Mouse (Mus musculus): ENCODE measurements at regions not wholly inside any gene's neighbourhood (a gene's known extent, or its start where the extent isn't known, plus 50 kb on each side); places are given as distances from the start of the nearest gene placed in this dataset.
A peak's percentile ranks its signal among the peaks of the same experiment; 100 is the strongest.

DNA sequence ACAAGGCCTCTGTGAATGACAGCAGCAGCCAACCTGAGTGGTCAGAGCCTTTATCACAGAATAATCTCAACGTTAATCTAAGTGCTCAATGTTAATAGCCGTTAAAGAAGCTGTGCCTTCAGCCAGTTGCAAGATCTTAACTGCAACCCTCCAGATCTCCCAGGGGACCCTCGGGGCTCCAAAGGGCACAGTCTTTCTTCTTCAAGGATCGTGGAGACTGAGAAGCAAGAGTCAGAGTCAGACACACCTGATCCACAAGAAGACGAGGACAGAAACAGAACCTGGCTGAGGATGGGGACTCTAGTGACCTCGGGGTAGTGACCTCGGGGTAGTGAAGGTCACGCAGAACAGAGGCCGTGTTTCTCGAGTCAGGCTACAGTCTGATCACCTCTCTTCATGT, 206.0 kb downstream of the Sptssa start:
- no peak for DNase-seq (ENCODE audit: low spot score)

DNA sequence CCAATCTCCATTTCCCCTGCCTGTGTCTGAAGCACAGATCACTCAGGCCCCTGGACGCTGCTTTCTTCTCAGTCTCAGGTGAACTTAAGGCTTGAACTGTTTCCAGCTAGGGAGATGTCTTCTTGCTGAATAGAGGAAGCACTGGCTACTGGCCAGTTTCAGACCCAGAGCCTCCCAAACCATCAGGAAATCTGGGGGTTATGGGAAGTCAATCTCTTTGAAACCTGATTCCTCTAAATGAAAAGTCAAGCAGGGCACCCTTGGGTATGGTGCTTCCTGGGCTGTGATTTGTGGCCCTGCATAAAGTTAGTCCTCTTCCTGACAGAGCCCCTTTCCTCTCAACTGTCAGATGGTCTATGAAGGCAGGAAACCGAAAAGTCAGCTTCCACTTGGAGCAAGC, 208.2 kb downstream of the Sptssa start:
- DNase-seq (ENCODE audit: low spot score): no peak

DNA sequence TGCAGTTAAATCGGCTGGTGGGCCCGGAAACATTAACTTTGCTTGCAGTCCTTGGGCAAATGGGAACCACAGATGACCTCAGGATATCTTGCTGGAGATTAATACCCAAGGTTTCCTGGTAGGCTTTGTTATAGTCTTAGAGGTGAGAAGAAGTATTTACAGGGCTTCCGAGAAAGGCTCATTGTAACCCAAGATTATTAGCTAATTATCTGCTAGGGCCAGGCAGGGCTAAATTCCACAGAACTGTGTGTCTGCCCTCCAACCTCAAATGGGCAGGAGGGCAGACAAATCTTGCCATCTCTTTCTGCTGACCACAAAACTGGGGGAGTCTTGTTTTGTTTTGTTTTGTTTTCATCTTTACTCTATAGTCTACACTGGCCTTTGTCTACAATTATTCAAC, 209.0 kb downstream of the Sptssa start:
- DNase-seq (ENCODE audit: low spot score): no peak

DNA sequence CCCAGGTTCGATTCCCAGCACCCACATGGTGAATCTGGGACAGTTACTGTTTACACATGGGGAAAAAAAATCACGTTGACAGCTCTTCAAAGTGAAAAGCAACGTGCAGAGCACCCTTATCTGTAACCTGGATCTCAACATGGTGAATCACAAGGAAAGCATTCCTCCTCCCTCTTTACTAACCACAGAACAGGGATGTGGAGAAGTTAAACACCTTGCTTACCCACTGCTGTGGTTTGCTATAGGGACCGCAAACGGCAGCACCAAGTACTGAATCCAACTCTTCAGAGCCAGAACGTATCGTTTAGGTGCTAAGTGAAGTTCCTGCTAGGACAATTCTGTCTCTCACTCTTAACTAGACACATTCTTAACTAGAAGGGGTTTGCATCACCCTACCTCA, 210.0 kb downstream of the Sptssa start:
- DNase-seq (ENCODE audit: low spot score): no peak

DNA sequence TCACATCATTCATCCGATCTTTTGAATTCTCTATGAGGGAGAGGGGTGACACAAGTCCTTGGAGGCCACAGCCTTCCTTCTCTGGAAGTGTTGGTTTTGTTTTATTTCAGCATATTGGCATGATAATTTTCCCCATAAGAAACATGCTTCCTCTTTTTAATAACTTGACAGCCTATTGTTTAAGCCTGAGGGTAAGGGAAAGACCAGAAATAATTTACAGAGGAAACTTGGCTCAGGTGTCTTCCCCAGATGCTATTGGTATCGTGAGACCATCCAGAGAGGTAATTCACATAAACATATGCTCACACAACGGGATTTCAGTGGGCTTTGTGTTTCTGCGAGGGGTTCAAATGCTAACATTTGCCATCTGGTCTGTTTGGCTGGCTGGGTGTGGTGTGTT, 212.0 kb downstream of the Sptssa start:
- DNase-seq (ENCODE audit: low spot score): no peak

DNA sequence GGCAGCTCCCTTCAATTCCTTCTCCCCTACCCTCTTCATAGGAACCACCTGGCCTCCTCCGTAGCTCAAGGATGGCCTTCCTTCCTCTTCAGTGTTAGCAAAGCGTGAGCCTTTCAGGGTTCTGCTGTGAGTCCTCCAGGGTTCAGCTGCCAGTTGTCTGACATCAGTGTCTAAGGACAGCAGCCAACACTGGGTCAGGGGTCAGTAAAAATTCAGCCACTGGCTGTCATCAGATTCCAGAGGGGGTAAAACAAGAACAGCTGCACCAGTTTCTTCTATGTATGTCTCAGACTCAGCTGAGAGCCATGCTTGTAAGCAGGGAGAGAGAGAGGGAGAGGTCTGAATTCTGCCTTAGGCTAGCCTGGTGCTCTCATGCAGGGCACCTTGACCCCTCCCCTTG, 213.1 kb downstream of the Sptssa start:
- no peak for DNase-seq (ENCODE audit: low spot score)

DNA sequence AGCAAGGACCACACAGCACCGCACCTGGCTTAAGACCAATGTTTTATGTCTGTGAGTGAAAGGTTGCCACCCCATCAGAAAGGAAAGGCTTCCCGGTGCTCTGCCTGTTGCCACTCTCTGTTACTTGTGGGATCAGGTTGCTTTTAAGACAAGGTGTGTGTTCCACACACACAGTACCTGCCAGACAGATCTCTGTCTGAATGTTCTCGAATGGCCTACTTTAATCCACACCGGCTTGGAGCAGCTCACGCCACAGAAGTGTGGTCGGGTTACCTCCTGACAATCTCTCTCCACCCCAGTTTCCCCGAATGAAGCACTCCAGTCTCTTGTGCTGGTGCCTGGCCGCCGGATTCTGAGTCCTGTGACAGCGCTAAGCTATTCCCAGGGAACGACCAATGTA, 214.0 kb downstream of the Sptssa start:
- DNase-seq (ENCODE audit: low spot score): no peak

DNA sequence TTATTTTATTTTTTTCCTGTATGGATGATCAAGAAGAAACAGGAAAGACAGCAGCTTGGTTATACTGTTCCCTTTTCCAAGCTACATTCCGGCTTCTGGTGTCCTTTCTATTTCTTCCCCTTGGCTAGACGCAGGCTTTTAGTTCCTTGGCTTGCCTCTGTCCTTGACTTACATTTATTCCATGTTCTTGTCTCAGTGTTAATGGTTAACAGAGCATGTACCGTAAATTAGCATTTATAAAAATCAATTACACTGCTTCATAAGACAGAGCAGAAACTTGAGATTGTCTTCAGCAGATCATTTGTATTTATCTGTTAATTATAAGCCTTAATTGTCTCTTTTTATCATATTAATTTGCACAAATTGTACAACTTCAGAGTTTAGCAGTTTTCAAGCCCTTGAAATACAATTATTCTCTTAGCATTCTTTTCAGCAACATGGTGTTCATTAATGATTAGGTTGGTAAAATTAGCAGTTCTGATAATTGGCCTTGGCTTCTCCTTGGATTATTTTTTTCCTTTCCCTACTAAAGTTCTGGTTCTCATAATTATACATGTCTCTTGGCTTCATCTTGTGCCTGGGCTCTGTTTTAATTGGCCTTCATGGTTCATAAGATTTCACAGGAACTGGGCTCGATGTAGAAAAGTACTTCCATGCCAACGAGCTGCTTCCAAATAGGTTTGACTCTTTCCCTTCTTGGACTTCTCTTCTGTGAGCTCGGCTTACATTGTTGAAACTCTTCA, 215.4 kb downstream of the Sptssa start:
- no peak for DNase-seq (ENCODE audit: low spot score)

DNA sequence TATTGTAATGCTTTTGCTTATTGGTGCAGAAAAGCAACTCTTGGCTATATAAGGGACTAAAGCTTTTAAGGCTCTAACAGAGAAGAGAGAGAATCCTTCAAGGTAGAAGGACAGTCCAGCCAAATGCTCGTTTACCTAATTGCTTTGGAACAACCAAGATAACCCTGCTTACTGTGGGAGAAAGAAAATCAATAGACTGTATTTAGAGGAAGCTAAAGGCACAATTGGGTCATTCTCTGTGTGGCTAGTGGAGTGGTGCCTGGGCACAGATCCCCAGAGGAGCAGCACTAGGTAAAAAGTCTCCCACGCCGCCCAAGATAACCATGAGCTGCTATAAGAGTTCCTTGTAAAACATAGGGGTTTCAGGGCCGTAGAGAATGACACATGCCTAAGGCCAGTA, 217.6 kb downstream of the Sptssa start:
- DNase-seq (ENCODE audit: low spot score): no peak

DNA sequence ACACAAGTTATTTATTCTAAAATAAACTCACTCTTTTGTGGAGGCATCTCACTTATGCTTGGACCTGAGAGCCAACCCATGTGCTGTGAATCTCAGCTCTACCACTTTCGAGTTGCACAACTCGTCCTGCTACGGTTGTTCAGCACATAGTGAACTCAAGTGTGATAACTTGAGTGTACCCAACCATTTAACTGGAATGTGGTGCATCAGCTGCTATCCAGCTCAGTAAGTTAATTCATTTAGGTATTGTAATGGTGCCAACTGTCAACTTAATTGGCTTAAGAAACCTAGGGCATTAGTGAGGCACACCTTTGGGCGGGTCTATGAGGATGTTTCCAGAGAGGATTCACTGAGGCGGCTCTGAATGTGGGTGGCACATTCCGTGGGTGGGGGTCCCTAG, 221.6 kb upstream of the Egln3 start:
- DNase-seq (ENCODE audit: low spot score): no peak

DNA sequence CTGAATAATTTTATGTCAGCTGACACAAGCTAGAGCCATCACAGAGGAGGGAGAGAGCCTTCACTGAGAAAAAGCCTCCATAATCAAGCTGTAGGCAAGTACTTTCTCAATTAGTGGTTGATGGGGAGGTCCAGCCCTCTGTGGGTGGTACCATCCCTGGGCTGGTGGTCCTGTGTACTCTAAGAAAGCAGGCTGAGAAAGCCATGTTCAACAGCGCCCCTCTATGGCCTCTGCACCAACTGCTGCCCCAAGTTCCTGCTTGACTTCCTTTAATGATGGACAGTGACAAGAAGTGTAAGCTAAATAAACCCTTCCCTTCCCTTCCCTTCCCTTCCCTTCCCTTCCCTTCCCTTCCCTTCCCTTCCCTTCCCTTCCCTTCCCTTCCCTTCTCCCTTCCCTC, 211.2 kb upstream of the Egln3 start:
- DNase-seq (ENCODE audit: low spot score): no peak

DNA sequence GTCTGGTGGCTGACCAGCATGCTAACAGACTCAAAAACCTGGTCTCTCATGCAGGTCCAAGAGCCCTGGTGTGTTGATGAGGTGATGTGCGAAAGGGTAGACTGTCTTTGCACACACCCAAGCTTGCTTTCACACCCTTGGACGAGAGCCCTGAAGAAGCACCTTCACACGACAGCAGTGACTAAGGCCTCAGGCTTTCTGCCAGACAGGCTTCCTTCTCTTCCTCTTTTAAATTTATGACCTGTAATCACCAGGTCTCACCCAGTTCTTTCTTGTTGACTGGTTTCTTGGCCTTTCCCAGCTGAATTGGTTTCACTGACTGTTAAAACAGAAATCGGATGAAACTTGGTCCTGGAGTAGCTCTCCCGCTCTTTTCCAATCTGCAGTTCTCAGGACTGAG, 210.5 kb upstream of the Egln3 start:
- DNase-seq (ENCODE audit: low spot score): no peak

DNA sequence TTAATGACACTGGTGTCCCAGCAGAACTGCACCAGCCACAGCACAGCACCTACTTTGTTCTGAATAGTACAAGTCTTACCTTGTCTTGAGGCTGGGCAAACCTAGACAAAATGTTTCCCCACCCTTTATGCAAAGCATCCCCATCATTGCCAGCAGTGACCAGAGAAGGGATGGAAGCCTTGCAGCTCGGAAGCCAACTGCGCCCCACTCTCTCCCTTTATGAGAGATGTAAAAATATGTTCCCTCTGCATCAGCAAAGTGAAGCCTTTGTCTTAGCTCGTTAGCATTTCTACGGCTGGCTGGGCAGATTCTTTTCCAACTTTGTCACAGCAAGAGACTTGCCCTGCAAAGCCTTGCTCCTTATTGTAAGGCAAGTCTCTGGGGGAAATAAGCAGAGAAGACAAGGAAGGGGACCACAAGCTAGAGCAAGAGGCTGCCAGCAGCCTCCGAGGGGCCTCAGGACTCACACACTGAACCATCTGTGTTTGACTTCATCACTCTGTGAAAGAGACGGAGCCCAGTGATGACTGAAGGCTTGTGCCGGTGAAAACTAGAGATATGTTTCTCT, 206.5 kb upstream of the Egln3 start:
- DNase-seq (ENCODE audit: low spot score): no peak

DNA sequence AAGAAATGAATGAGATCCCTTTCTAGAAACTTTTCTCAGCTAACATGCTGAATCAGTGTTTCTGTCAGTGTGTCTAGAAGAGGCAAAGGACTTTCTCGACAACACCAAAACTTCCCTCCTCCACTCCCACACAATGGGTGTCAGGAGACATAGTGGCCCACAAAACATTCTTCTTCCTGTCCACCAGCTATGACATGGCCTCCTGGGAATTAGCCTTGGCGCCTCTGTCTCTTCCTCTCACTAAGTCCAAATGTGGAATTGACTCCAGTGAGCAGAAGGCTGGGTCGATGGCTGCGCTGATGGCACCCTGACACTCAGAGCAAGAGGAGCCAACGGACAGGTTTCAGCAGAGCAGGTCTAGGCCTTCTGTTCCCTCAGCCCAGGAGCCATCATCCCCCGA, 205.2 kb upstream of the Egln3 start:
- no peak for DNase-seq (ENCODE audit: low spot score)

DNA sequence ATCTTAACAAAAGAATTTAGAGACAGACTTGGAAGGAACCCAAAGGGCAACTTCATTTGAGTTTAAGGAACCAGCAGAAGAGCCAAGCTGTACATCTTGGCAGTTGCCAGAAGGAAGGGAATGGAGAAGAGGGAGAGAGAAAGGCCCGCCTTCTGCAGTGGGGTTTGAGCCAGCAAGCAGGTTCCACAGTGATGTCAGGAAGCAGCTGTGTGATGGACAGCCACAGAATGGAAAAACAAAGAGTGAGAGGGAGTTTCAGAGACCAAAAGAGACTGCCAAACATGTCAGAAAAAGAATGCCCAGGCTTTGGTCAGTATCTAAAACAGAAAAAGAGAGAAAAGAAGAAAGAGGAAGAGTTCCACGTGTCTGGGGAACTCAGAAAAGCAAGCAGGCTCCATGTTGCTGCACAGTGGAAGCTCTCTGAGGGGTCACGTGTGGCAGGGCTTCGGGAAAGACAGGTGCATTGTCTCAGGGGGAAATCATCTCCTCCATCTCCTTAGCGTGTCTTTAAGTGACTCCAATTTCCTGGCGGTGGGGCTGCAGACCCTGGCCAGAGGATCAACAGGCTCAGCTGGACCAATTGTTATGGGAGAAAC, 203.7 kb upstream of the Egln3 start:
- DNase-seq (ENCODE audit: low spot score): no peak

DNA sequence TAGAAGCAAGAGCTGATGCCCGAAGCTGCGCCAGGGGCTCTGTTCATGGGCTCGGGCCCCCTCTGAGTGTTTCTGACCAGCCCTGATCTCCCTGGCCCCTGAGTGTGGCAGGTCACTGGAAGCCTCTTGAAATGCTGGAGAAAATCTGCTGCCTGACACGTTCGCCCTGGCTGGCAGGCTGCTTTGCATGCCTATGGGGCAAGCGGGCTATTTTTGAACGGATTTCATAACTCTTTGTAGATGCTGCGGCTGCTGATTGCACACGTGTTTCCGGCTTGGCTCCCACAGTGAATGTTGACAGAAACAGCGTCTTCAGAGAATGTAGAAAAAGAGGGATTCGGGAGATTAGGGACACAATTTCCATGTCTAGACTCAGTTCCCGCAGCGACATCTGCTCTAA, 201.4 kb upstream of the Egln3 start:
- no peak for DNase-seq (ENCODE audit: low spot score)

DNA sequence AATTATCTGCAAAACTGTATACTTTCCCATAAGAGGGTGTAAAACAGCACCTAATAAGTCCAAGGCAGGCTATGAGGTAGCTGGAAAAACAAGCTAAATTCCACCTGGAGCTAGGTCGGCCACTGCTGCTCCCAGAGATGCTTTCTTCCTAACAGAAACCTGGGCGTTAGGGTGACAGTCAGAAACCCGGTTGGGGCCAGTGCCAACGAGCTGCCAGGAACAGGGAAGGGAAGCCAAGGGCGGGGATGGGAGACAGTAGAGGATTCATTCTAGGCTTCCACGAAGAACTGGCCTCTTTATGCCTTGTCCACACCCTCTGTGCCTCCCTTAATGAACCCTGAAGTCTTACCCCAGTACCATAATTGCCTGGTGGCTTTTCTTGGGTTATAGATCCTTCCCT, 198.9 kb upstream of the Egln3 start:
- DNase-seq (ENCODE audit: low spot score): no peak

DNA sequence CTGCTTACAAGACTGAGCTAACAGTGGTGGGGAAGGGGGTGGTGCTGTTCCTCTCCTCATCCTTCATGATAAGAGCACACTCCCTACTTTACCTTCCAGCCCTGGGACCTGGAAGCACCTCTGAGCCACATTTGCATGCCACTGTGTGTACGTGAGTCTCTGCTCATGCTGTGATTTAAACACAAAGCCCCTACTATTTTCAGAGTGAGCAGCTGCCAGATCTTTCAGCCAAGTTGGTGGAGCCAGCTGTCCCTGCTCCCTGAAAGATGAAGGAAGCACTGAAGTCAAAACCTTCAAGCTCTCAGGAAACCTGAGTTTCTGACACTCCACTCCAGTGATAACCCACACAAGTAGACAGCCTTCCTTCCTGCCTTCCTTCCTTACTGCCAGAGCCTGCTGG, 198.0 kb upstream of the Egln3 start:
- no peak for DNase-seq (ENCODE audit: low spot score)

DNA sequence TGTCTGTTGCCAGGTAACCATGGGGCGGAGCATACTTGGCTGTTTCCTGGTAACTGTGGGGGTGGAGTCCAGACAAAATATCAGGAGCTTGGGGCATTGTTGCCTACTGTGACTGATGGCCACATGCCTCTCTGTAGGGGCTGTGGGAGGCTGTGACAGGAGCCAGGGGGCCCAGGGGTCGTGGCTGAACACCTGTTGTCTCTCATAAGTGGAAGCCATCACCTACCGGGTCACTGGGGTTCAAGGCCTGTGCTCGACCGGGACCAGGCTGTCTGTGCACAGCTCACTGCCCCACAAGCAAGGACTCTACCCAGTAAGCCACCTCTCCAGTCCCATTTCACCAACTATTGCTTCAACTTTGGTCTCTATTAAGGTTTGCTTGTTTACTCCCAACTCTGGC, 196.4 kb upstream of the Egln3 start:
- DNase-seq (ENCODE audit: low spot score): no peak

DNA sequence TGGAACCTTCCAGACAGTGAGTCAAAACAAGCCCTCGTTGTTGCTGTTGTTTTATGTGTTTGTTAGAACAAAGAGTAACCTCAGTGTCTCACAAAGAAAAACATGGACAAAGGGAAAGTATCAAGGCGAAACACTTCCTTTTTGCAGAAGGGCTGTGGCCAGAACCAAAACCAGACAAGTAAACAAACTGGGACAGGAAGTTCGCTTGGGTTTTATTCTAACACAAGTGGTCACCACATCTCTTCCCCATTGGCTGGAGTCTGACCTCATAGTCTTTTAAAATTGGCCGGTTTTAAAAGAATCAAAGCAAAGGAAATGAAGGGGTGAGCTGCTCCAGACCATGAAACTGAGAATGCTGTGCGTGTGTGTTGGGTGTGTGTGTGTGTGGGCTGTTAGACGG, 194.4 kb upstream of the Egln3 start:
- DNase-seq (ENCODE audit: low spot score): peak; percentile 3

DNA sequence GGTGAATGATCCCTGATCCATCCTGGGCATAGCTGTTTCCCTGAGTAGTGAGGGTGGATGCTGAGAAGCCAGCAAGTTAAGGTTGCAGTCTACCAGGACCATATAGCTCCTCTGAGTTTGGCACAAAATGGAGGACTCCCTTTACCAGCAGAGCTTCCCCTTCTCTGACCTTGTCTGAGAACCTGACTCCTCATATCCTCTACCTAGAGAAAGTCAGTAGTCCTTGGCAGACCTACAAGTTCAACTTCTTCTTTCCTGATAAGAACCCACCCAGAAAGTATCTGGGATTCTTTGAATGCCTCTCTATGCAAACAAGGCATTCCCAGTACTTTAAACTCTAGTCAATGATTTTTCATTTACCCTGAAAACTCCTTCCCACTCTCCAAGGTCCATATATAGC, 193.3 kb upstream of the Egln3 start:
- no peak for DNase-seq (ENCODE audit: low spot score)

DNA sequence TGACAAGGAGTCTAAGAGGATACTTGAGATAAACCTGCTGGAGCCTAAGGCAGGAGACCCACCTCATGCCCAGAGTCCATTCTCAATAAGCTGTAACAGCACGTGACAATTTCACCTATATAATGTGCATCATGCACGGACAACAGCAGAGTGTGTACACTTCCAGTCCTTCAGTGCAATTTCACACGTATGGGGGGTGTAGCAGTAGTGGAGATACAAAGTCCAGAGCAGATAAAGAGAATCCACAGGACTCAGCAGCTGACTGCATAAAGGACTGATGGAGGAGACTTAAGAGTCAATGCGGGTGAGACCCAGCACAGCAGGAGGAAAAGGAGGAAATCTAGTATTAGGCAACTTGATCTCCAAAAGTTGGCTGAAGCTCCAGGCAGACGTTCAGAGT, 192.7 kb upstream of the Egln3 start:
- no peak for DNase-seq (ENCODE audit: low spot score)

DNA sequence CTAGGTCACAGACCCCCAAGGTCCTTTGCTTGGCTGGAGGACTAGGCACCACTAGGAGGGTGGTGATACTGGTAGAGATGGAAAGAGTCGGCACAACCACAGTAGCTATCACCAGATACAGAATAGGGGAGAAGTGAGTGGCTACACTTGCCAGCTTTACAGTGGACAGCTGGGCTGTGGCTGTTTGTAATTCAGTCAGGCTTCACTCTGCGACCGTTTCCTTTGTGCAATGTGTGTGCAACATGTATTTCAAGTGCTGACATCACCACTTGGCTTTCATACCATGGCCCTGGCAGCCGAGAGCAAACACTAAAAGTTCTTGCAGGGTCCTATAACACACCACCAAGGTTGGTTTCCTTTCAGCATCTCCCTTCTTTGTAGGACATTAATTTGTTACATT, 181.7 kb upstream of the Egln3 start:
- DNase-seq (ENCODE audit: low spot score): no peak

DNA sequence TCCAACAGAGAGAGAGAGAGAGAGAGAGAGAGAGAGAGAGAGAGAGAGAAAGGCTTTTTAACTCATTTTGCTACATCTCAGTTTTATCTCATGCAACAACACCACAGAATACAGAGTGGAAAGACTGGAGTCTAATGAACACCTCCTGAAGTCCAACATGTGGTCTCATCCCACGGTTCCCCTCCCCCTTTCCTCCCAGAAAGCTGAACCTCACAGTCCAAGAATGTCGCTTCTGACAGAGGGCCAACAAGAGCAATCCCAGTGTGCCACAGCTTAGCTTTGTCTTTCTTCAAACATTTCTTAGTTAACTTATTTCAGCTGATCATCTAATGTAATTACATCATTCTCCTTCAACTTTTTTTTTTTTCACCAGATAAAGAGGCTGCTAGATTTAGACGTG, 180.5 kb upstream of the Egln3 start:
- no peak for DNase-seq (ENCODE audit: low spot score)

All from T-cell, adult 2 months (primary cell).